Mouse (Mus musculus): ENCODE results near the gene Tenm4. TPM values are rescaled to one million over a fixed set of nuclear protein-coding genes. Genes with fewer than 3 reads are reported as not detected.

The Tenm4 gene
- total and polyA plus RNA-seq, 3 experiments: 0.03 to 0.26 (median 0.04) TPM

DNA sequence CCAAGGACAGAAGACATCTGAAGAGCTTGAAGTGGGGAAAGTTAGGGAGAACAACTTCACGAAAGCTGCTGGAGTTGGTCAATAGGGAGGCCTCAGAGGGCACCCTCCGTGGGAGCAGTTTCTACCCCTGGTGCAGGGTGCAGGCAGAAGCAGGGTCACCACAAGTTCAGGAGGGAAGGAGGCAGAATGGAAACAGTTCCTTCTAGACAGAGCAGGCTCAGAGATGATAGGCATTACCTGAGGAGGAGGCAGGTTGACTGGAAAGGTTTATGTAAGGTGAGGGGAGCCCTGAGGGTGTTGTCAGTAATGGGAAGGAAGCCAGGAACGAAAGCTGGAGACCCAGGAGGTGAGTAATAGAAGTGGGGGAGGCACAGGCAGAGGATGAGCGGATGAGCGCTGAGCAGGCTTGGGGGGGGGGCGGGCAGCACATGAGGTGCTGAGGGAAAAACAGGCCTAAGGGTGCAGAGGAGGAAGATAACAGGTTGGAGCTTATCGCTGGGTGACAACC is 577.5 kb downstream of the Tenm4 start:
- Histone ChIP-seq H3K9me3 (replicated peaks; ENCODE audit: low read length) (no peaks in the 10 kb centered on the region), H3K36me3 (replicated peaks in 1 of 2; ENCODE audit: control insufficient read depth in 1 of 2, insufficient read depth in 1 of 2, low read length in 1 of 2) (peaks cover 0 to 2% of the 10 kb centered on the region in 2 experiments), H3K4me1 (ENCODE audit: control insufficient read depth in 1 of 2, insufficient read depth in 2 of 2) (peaks cover 0 to 15% of the 10 kb centered on the region in 2 experiments; a peak in 1 of 4 replicates), H3K9ac (ENCODE audit: insufficient read depth, low read depth) (no peak overlapping the region), H3K79me2 (replicated peaks; ENCODE audit: control insufficient read depth, extremely low read depth, insufficient read depth, poor library complexity, severe bottlenecking) (no peaks in the 10 kb centered on the region), H3K4me2 (ENCODE audit: insufficient read depth, low read depth, poor library complexity, severe bottlenecking) (no peak overlapping the region), H3K27ac (ENCODE audit: insufficient read depth, low read depth) (no peak overlapping the region), H3K4me3 (replicated peaks in 1 of 3; ENCODE audit: low read depth in 2 of 3, low read length in 2 of 3, poor library complexity in 1 of 3) (no peak overlapping the region), H3K27me3 (replicated peaks) (no peaks in the 10 kb centered on the region)
- in situ Hi-C loops (cut with MboI; ENCODE audit: low pct_ligation_motif_present, low pct_unique_long_range_greater_than_20kb, low sequenced_read_pairs): no loop called here
- no peak for DNase-seq (ENCODE audit: extremely low read depth)
- dilution Hi-C loops (cut with MboI; ENCODE audit: extremely low pct_ligation_motif_present, extremely low pct_unique_long_range_greater_than_20kb, low sequenced_read_pairs): no loop called here
- TF ChIP-seq MXI1 (IDR thresholded peaks at IDR 0.05; ENCODE audit: low read depth, low read length): no peak
- no peak for TF ChIP-seq GABPA (IDR thresholded peaks at IDR 0.05; ENCODE audit: insufficient replicate concordance, low read depth, low read length)
- TF ChIP-seq SIN3A (IDR thresholded peaks at IDR 0.05; ENCODE audit: low read length): no peak
- no peak for TF ChIP-seq RCOR1 (conservative IDR thresholded peaks at IDR 0.05; ENCODE audit: low read depth, low read length)
- no peak for TF ChIP-seq MYC (IDR thresholded peaks at IDR 0.05; ENCODE audit: low read depth, low read length)
- no peak for TF ChIP-seq MEF2A (IDR thresholded peaks at IDR 0.05; ENCODE audit: borderline replicate concordance, low read depth, low read length)
- TF ChIP-seq TBP (conservative IDR thresholded peaks at IDR 0.05; ENCODE audit: low read depth, low read length): no peak
- TF ChIP-seq ZKSCAN1 (IDR thresholded peaks at IDR 0.05; ENCODE audit: borderline replicate concordance, low read depth, low read length): no peak

DNA sequence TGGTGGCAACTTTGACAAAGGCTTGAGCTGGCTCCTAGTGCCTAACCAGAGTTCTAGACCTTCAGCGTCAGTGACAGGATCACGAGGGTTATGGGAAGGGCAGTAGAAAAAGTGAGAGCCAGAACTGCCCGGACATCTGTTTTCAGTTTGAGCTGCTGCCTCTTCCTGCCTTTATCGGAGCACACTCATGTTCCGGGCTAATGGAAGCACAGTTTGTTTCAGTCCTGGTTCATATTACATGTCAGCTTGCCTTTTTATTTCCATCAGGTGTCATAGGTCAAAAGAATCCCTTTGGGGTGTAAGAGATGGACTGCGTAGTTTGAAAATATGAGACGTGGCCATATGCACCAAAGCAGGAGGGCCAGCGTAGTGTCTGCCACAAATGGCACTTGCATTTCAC is 578.7 kb downstream of the Tenm4 start:
- no peaks in the 10 kb centered on the region for H3K9me3 ChIP-seq (replicated peaks; ENCODE audit: low read length)
- no peak for DNase-seq (ENCODE audit: extremely low read depth)
- no peak overlapping the region for H3K4me3 ChIP-seq (replicated peaks in 1 of 3; ENCODE audit: low read depth in 2 of 3, low read length in 2 of 3, poor library complexity in 1 of 3)
- no peak overlapping the region for H3K9ac ChIP-seq (ENCODE audit: insufficient read depth, low read depth)
- no peak for TF ChIP-seq UBTF (IDR thresholded peaks at IDR 0.05; ENCODE audit: low read depth, low read length)
- TF ChIP-seq RCOR1 (conservative IDR thresholded peaks at IDR 0.05; ENCODE audit: low read depth, low read length): no peak
- no peak for TF ChIP-seq E2F4 (IDR thresholded peaks at IDR 0.05; ENCODE audit: insufficient replicate concordance, low read depth, low read length)
- TF ChIP-seq JUND (conservative IDR thresholded peaks at IDR 0.05; ENCODE audit: low read depth, low read length): no peak
- TF ChIP-seq ZNF384 (IDR thresholded peaks at IDR 0.05; ENCODE audit: low read depth, low read length): no peak
- no peak for TF ChIP-seq IRF4 (IDR thresholded peaks at IDR 0.05; ENCODE audit: low read depth, low read length)
- no peak for TF ChIP-seq CHD1 (IDR thresholded peaks at IDR 0.05; ENCODE audit: low read depth, low read length)
- TF ChIP-seq MAFK (IDR thresholded peaks at IDR 0.05; ENCODE audit: insufficient replicate concordance, low read length): no peak
- no peak for TF ChIP-seq ZMIZ1 (IDR thresholded peaks at IDR 0.05; ENCODE audit: low read depth, low read length)
- no peak for TF ChIP-seq ZC3H11A (IDR thresholded peaks at IDR 0.05; ENCODE audit: low read depth, low read length)
- no peak for TF ChIP-seq BHLHE40 (IDR thresholded peaks at IDR 0.05; ENCODE audit: low read depth, low read length)
- TF ChIP-seq MAX (IDR thresholded peaks at IDR 0.05; ENCODE audit: low read length): no peak
- TF ChIP-seq CHD2 (IDR thresholded peaks at IDR 0.05; ENCODE audit: low read length): no peak
- TF ChIP-seq SMC3 (IDR thresholded peaks at IDR 0.05; ENCODE audit: low read depth, low read length): no peak
- no peak for TF ChIP-seq NRF1 (IDR thresholded peaks at IDR 0.05; ENCODE audit: low read depth, low read length)
- no peak for TF ChIP-seq HCFC1 (IDR thresholded peaks at IDR 0.05; ENCODE audit: low read depth, low read length)
- no peak for TF ChIP-seq USF1 (IDR thresholded peaks at IDR 0.05; ENCODE audit: low read depth, low read length)
- TF ChIP-seq USF2 (conservative IDR thresholded peaks at IDR 0.05; ENCODE audit: low read depth, low read length): no peak
- TF ChIP-seq MAZ (IDR thresholded peaks at IDR 0.05; ENCODE audit: low read depth, low read length): no peak
- H3K36me3 ChIP-seq (replicated peaks in 1 of 2; ENCODE audit: control insufficient read depth in 1 of 2, insufficient read depth in 1 of 2, low read length in 1 of 2): no peaks in the 10 kb centered on the region
- H3K79me2 ChIP-seq (replicated peaks; ENCODE audit: control insufficient read depth, extremely low read depth, insufficient read depth, poor library complexity, severe bottlenecking): no peaks in the 10 kb centered on the region
- H3K4me1 ChIP-seq (ENCODE audit: control insufficient read depth in 1 of 2, insufficient read depth in 2 of 2): peaks cover 0 to 24% of the 10 kb centered on the region in 2 experiments; a peak in 2 of 4 replicates
- no peaks in the 10 kb centered on the region for H3K27me3 ChIP-seq (replicated peaks)
- H3K27ac ChIP-seq (ENCODE audit: insufficient read depth, low read depth): no peak overlapping the region
- in situ Hi-C loops (cut with MboI; ENCODE audit: low pct_ligation_motif_present, low pct_unique_long_range_greater_than_20kb, low sequenced_read_pairs): loop anchor here (25.0 kb wide), 1 partner anchor 187 kb away; no protein-coding TSS in a partner anchor
- dilution Hi-C loops (cut with MboI; ENCODE audit: extremely low pct_ligation_motif_present, extremely low pct_unique_long_range_greater_than_20kb, low sequenced_read_pairs): no loop called here
- H3K4me2 ChIP-seq (ENCODE audit: insufficient read depth, low read depth, poor library complexity, severe bottlenecking): no peak overlapping the region

All from CH12.LX (cell line).